Mouse (Mus musculus) thymus, postnatal 10 days (tissue): ENCODE measurements around the gene Mybphl.

Source experiments
- DNase-seq, 2 experiments: peaks; one replicate each; pipeline ENCODE4 v3.0.0; 2021; ENCODE audit warnings: low spot score in 2 of 2

The Mybphl gene

GRCm38 (mm10) chr3:108372274-108372673 is 7.6 kb downstream of the Mybphl start:
- DNase-seq = no peak

GRCm38 (mm10) chr3:108372691-108373090 is 8.0 kb downstream of the Mybphl start:
- DNase-seq = no peak

- no peak for DNase-seq
Observed at GRCm38 (mm10) chr3:108378875-108379663, 14.4 kb downstream of the Mybphl start.

- no peak for DNase-seq
Observed at GRCm38 (mm10) chr3:108380695-108381094, 16.0 kb downstream of the Mybphl start.

GRCm38 (mm10) chr3:108381945-108382875 is 17.5 kb downstream of the Mybphl start:
- no peak for DNase-seq

GRCm38 (mm10) chr3:108383485-108384354 is 19.0 kb downstream of the Mybphl start, which contains the start of gene Psrc1:
TSS of gene Psrc1 (plus strand) at chr3:108383839.
- DNase-seq = peak; percentile 64

GRCm38 (mm10) chr3:108384425-108384824 is 19.7 kb downstream of the Mybphl start:
- DNase-seq = no peak

GRCm38 (mm10) chr3:108386186-108386585 is 21.5 kb downstream of the Mybphl start:
- no peak for DNase-seq

GRCm38 (mm10) chr3:108389111-108389545 is 24.4 kb downstream of the Mybphl start:
- DNase-seq = peak; percentile 91 to 98

- no peak for DNase-seq
Observed at GRCm38 (mm10) chr3:108392299-108392698, 27.6 kb downstream of the Mybphl start.

- DNase-seq = no peak
Observed at GRCm38 (mm10) chr3:108392793-108393192, 28.1 kb downstream of the Mybphl start.

- no peak for DNase-seq
Observed at GRCm38 (mm10) chr3:108398281-108398680, 33.6 kb downstream of the Mybphl start.

- DNase-seq = no peak
Observed at GRCm38 (mm10) chr3:108400442-108400841, 35.7 kb downstream of the Mybphl start.

- peak; percentile 94 to 96 for DNase-seq
Observed at GRCm38 (mm10) chr3:108401692-108402527, 37.2 kb downstream of the Mybphl start.

GRCm38 (mm10) chr3:108402528-108402920 is 37.8 kb downstream of the Mybphl start:
- no peak for DNase-seq

- DNase-seq = no peak
Observed at GRCm38 (mm10) chr3:108405536-108406305, 41.0 kb downstream of the Mybphl start.

- no peak for DNase-seq
Observed at GRCm38 (mm10) chr3:108406306-108406885, 41.7 kb downstream of the Mybphl start.

GRCm38 (mm10) chr3:108408517-108409008 is 43.9 kb downstream of the Mybphl start:
- no peak for DNase-seq

- DNase-seq = no peak
Observed at GRCm38 (mm10) chr3:108409656-108410358, 45.1 kb downstream of the Mybphl start.
